Mouse (Mus musculus) hindbrain, embryonic 12.5 days (tissue): ENCODE data around the gene Impad1. TPM values are rescaled to one million over a fixed set of nuclear protein-coding genes. Genes with fewer than 3 reads are reported as not detected.

Experiments
- ATAC-seq: fragments of 200-750 bp; cut with Nextera tagmentation; 2 replicates; pipeline ENCODE4 v1.8.0; 2017; ENCODE audit warnings: moderate TSS enrichment; ENCODE audit not compliant: low FRiP score
- H3K27ac ChIP-seq: fragments of 300-500 bp; sonication (generic); 2 replicates; pipeline ENCODE4 v1.5.1; 2016; ENCODE audit warnings: mild to moderate bottlenecking
- H3K27me3 ChIP-seq: fragments of 300-500 bp; sonication (generic); 2 replicates; pipeline ENCODE4 v1.6.1; 2016; ENCODE audit warnings: mild to moderate bottlenecking
- H3K36me3 ChIP-seq: fragments of 300-500 bp; sonication (generic); 2 replicates; pipeline ENCODE4 v1.6.1; 2016; ENCODE audit warnings: mild to moderate bottlenecking
- H3K4me1 ChIP-seq: fragments of 300-500 bp; sonication (generic); 2 replicates; pipeline ENCODE4 v1.6.1; 2016
- H3K4me2 ChIP-seq: fragments of 300-500 bp; sonication (generic); replicated peaks from 2 replicates; pipeline ENCODE4 v1.6.1; 2016; ENCODE audit warnings: mild to moderate bottlenecking
- H3K4me3 ChIP-seq: fragments of 300-500 bp; sonication (generic); 2 replicates; pipeline ENCODE4 v1.5.1; 2016; ENCODE audit warnings: mild to moderate bottlenecking
- H3K9ac ChIP-seq: fragments of 300-500 bp; sonication (generic); 2 replicates; pipeline ENCODE4 v1.6.1; 2016; ENCODE audit warnings: mild to moderate bottlenecking, moderate library complexity
- H3K9me3 ChIP-seq: fragments of 300-500 bp; sonication (generic); replicated peaks from 2 replicates; pipeline ENCODE4 v1.6.1; 2016; ENCODE audit warnings: mild to moderate bottlenecking
- WGBS: fragments of 180-500 bp; shearing (Covaris S2); methylation state at CpG from one replicate; pipeline ENCODE4 v1.1.7; 2016; 5-methylcytosine and 5-hydroxymethylcytosine counted together
- polyA plus RNA-seq: library from polyadenylated mRNA; unstranded; fragments of >200 nt; fragmentation: Nextera tagmentation; extraction: Ambion mirVana; gene quantifications from 2 replicates; pipeline ENCODE4 v1.2.1, GENCODE M21; 2016

Gene Impad1
- polyA plus RNA-seq, result 45.5 and 52.8 TPM in 2 replicates

DNA sequence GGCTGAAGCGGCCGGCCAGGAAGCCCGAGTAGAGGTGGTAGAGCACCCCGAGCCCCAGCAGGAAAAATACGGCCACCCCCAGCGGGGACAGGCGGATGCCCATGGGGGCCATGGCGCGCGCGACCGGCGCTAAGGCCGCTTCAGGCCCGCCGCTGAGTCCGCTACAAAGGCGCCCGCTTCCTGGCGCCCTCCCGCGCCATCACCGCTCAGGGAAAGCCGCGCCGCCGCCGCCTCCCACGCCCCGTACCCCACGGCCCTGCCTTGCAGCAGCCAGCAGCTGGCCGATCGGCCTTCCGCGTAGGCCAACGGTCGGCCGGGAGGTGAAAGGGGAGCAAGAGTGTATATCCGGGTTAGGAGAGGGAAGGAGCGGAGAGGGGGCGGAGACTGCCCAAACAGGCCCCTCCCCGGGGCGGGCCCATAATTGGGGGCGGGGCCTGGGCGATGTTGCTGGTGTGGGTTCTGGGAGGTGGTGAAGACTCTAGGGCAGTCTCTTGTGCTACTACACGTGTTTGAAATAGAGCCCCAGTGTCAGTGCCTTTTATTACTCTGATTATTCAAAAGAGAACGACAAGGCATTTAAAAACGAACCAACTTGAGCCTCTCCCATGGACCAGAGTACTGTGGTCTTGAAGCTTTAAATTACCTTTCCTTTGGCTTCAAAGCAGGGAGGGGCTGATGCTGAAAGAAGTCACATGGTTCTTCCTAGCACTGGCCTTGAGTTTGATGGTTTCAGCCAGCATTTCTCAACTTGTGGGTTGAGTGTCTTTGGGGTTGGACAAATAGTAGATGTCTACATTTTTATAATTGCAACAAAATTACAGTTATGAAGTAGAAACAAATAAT, at the start of gene Impad1:
Gene Impad1, minus strand, starts transcription at position 364 of the 843 bp plus-strand sequence.
- no peaks in the 10 kb centered on the region for H3K27me3 ChIP-seq
- H3K4me2 ChIP-seq, result peak within 1 kb of the TSS; percentile 72
- peaks cover 17% of the 10 kb centered on the region for H3K4me1 ChIP-seq
- ATAC-seq, result peak; percentile 95
- peak within 1 kb of the TSS; percentile 96 for H3K4me3 ChIP-seq
- peaks cover 3% of the 10 kb centered on the region; the same call in 1 of the 2 replicates for H3K36me3 ChIP-seq
- H3K27ac ChIP-seq, result peak within 1 kb of the TSS; percentile 84
- no peaks in the 10 kb centered on the region for H3K9me3 ChIP-seq
- peak within 1 kb of the TSS; percentile 94 for H3K9ac ChIP-seq
- 2% methylated on average over 47 of the region's 48 CpGs for WGBS

- H3K9ac ChIP-seq, result no peak overlapping the region
- no peaks in the 10 kb centered on the region for H3K36me3 ChIP-seq
- no peaks in the 10 kb centered on the region for H3K9me3 ChIP-seq
- no peak for ATAC-seq
- H3K27me3 ChIP-seq, result no peaks in the 10 kb centered on the region
- H3K4me1 ChIP-seq, result no peaks in the 10 kb centered on the region
- H3K4me2 ChIP-seq, result no peak overlapping the region
- 44% methylated on average over 1 of the region's 1 CpGs for WGBS
- no peak overlapping the region for H3K4me3 ChIP-seq
- H3K27ac ChIP-seq, result no peak overlapping the region
Measured at GRCm38 (mm10) chr4:4840145-4840544, 47.0 kb upstream of the Impad1 start.

DNA sequence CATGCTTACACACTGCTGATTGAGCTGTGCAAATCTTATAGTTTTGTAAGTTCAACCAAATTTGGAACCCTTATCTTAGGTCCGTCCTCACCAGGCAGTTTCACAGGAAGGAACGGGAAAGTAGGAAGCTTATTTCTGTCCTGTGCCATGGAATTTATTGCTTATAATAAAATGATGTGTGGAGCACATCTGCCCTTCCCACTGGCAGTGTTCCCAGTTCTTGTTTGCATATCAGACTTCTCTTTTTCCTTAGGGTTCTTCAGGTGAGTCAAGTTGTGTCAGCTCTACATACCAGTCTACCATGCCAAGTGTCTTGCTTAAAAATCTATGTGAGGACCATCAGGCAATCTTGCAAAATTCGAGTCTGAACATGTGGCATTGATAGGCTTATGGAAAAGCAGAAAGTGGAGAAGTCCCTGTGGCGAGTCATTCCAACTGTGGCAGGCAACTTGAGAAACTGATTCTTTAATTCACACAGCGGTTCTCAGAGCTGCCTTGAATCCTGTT, 40.7 kb upstream of the Impad1 start:
- no peak for ATAC-seq
- Histone ChIP-seq H3K27me3 (no peaks in the 10 kb centered on the region), H3K4me2 (no peak overlapping the region), H3K27ac (no peak overlapping the region), H3K4me1 (no peaks in the 10 kb centered on the region), H3K9me3 (no peaks in the 10 kb centered on the region), H3K9ac (no peak overlapping the region), H3K36me3 (no peaks in the 10 kb centered on the region), H3K4me3 (no peak overlapping the region)
- 77% methylated on average over 5 of the region's 5 CpGs for WGBS

GRCm38 (mm10) chr4:4828131-4828530, 35.0 kb upstream of the Impad1 start:
- no peaks in the 10 kb centered on the region for H3K27me3 ChIP-seq
- H3K4me1 ChIP-seq, result no peaks in the 10 kb centered on the region
- H3K4me2 ChIP-seq, result no peak overlapping the region
- WGBS, result 41% methylated on average over 2 of the region's 2 CpGs
- H3K4me3 ChIP-seq, result no peak overlapping the region
- no peak for ATAC-seq
- no peaks in the 10 kb centered on the region for H3K9me3 ChIP-seq
- H3K36me3 ChIP-seq, result no peaks in the 10 kb centered on the region
- no peak overlapping the region for H3K27ac ChIP-seq
- no peak overlapping the region for H3K9ac ChIP-seq

- Histone ChIP-seq H3K27me3 (no peaks in the 10 kb centered on the region), H3K4me2 (no peak overlapping the region), H3K36me3 (no peaks in the 10 kb centered on the region), H3K4me3 (no peak overlapping the region), H3K9me3 (no peaks in the 10 kb centered on the region), H3K9ac (no peak overlapping the region), H3K27ac (no peak overlapping the region), H3K4me1 (no peaks in the 10 kb centered on the region)
- WGBS, result 88% methylated on average over 1 of the region's 1 CpGs
- no peak for ATAC-seq
Measured at GRCm38 (mm10) chr4:4822119-4822518, 29.0 kb upstream of the Impad1 start.

- 2% methylated on average over 61 of the region's 61 CpGs for WGBS
- H3K36me3 ChIP-seq, result peaks cover 10% of the 10 kb centered on the region
- H3K27me3 ChIP-seq, result no peaks in the 10 kb centered on the region
- peak overlapping the region; percentile 72 for H3K4me2 ChIP-seq
- peak overlapping the region; percentile 84 for H3K27ac ChIP-seq
- H3K9me3 ChIP-seq, result no peaks in the 10 kb centered on the region
- ATAC-seq, result peak; percentile 78
- H3K4me3 ChIP-seq, result peak overlapping the region; percentile 96
- peak overlapping the region; percentile 94 for H3K9ac ChIP-seq
- peaks cover 17% of the 10 kb centered on the region for H3K4me1 ChIP-seq
Measured at GRCm38 (mm10) chr4:4792141-4792991, 789 bp downstream of the Impad1 start.

GRCm38 (mm10) chr4:4791180-4791579, 2.0 kb downstream of the Impad1 start:
- Histone ChIP-seq H3K4me2 (peak overlapping the region; percentile 72), H3K9me3 (no peaks in the 10 kb centered on the region), H3K27me3 (no peaks in the 10 kb centered on the region), H3K9ac (no peak overlapping the region), H3K4me1 (peaks cover 17% of the 10 kb centered on the region), H3K36me3 (peaks cover 14% of the 10 kb centered on the region), H3K4me3 (peak overlapping the region; percentile 96), H3K27ac (no peak overlapping the region)
- ATAC-seq, result no peak
- 92% methylated on average over 1 of the region's 1 CpGs for WGBS

DNA sequence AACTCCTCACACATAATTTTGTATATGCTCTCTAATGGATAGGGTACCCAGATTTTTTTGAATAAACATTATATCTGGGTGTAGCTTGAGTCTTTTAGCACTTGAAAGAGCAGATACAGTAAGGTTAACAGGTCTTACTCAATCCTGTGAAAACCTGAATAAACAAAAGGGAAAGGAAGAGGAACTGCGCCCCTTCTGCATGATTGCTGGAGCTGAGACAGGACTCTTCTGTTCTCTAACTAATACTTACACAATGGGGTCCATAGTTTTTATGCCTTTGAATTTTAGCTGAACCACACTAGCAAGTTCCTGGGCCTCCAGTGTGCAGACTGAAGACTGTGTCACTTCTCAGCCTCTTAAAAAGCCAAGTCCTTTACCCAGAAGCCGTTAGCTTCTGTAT, 8.0 kb downstream of the Impad1 start:
- Histone ChIP-seq H3K36me3 (peaks cover 24% of the 10 kb centered on the region), H3K4me3 (no peak overlapping the region), H3K9me3 (peaks cover 8% of the 10 kb centered on the region; the same call in 1 of the 2 replicates), H3K4me1 (peaks cover 2% of the 10 kb centered on the region; the same call in 1 of the 2 replicates), H3K27ac (no peak overlapping the region), H3K9ac (no peak overlapping the region), H3K27me3 (no peaks in the 10 kb centered on the region), H3K4me2 (no peak overlapping the region)
- WGBS, result 82% methylated on average over 2 of the region's 2 CpGs
- no peak for ATAC-seq

GRCm38 (mm10) chr4:4784305-4784704, 8.8 kb downstream of the Impad1 start:
- H3K4me2 ChIP-seq, result no peak overlapping the region
- no peaks in the 10 kb centered on the region for H3K4me1 ChIP-seq
- WGBS, result 100% methylated on average over 1 of the region's 1 CpGs
- H3K9me3 ChIP-seq, result peaks cover 8% of the 10 kb centered on the region; the same call in 1 of the 2 replicates
- H3K4me3 ChIP-seq, result no peak overlapping the region
- no peaks in the 10 kb centered on the region for H3K27me3 ChIP-seq
- ATAC-seq, result no peak
- H3K9ac ChIP-seq, result no peak overlapping the region
- peaks cover 24% of the 10 kb centered on the region for H3K36me3 ChIP-seq
- no peak overlapping the region for H3K27ac ChIP-seq

DNA sequence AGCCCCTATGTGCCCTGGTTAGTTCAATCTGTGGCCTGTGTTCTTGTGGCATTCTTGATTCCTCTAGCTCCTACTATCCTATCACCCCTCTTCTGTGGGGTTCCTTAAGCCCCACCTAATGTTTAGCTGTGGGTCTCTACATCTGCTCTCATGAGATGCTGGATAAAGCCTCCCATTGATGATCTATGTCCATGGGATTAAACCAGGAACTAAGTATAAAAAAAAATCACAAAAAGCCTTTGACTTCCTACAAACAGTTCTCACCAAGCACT, 9.5 kb downstream of the Impad1 start:
- H3K4me3 ChIP-seq, result no peak overlapping the region
- H3K36me3 ChIP-seq, result peaks cover 23% of the 10 kb centered on the region
- no peak overlapping the region for H3K4me2 ChIP-seq
- no peak for ATAC-seq
- H3K9me3 ChIP-seq, result peaks cover 8% of the 10 kb centered on the region; the same call in 1 of the 2 replicates
- H3K4me1 ChIP-seq, result no peaks in the 10 kb centered on the region
- H3K9ac ChIP-seq, result no peak overlapping the region
- H3K27ac ChIP-seq, result no peak overlapping the region
- no peaks in the 10 kb centered on the region for H3K27me3 ChIP-seq

GRCm38 (mm10) chr4:4782882-4783685, 10.1 kb downstream of the Impad1 start:
- Histone ChIP-seq H3K4me3 (no peak overlapping the region), H3K9ac (no peak overlapping the region), H3K27me3 (no peaks in the 10 kb centered on the region), H3K36me3 (peaks cover 21% of the 10 kb centered on the region), H3K4me1 (no peaks in the 10 kb centered on the region), H3K4me2 (no peak overlapping the region), H3K9me3 (peaks cover 8% of the 10 kb centered on the region; the same call in 1 of the 2 replicates), H3K27ac (no peak overlapping the region)
- no peak for ATAC-seq
- WGBS, result 95% methylated on average over 4 of the region's 4 CpGs
